Mouse (Mus musculus) heart, postnatal 0 days (tissue): ENCODE results near the gene Klhl18. TPM values are rescaled to one million over a fixed set of nuclear protein-coding genes. Genes with fewer than 3 reads are reported as not detected.
A peak's percentile ranks its signal among the peaks of the same experiment; 100 is the strongest.
"Not testable (repeated sequence)": the region's sequence is repeated elsewhere in the genome, so short reads cannot be mapped to it uniquely, and the experiment has no call there.

Experiments
- ATAC-seq: fragments of 200-750 bp; cut with Nextera tagmentation; 2 replicates; pipeline ENCODE4 v1.8.0; 2017; ENCODE audit warnings: low read depth, moderate number of reproducible peaks, moderate library complexity; ENCODE audit not compliant: insufficient read depth
- DNase-seq: peaks from one replicate; pipeline ENCODE4 v3.0.0-alpha.2; 2016; ENCODE audit warnings: low spot score
- H3K27ac ChIP-seq: fragments of 300-500 bp; sonication (generic); 2 replicates; pipeline ENCODE4 v1.5.1; 2014; ENCODE audit warnings: low read depth, mild to moderate bottlenecking
- H3K27me3 ChIP-seq: fragments of 300-500 bp; sonication (generic); 2 replicates; pipeline ENCODE4 v1.6.1; 2014; ENCODE audit warnings: low read length, mixed read lengths; ENCODE audit not compliant: control insufficient read depth, insufficient read depth
- H3K36me3 ChIP-seq: fragments of 300-500 bp; sonication (generic); replicated peaks from 2 replicates; pipeline ENCODE4 v1.6.1; 2014; ENCODE audit warnings: low read length, mixed read lengths; ENCODE audit not compliant: control insufficient read depth, insufficient read depth
- H3K4me1 ChIP-seq: fragments of 300-500 bp; sonication (generic); 2 replicates; pipeline ENCODE4 v1.6.1; 2014; ENCODE audit warnings: antibody characterized with exemption; ENCODE audit not compliant: control insufficient read depth, insufficient read depth
- H3K4me2 ChIP-seq: fragments of 300-500 bp; sonication (generic); 2 replicates; pipeline ENCODE4 v1.6.1; 2014; ENCODE audit warnings: low read depth, mild to moderate bottlenecking, low read length, moderate library complexity
- H3K4me3 ChIP-seq: fragments of 300-500 bp; sonication (generic); 2 replicates; pipeline ENCODE4 v1.5.1; 2014; ENCODE audit warnings: low read depth, low read length
- H3K9ac ChIP-seq: fragments of 300-500 bp; sonication (generic); replicated peaks from 2 replicates; pipeline ENCODE4 v1.6.1; 2014; ENCODE audit warnings: low read depth, low read length, mixed read lengths
- H3K9me3 ChIP-seq: fragments of 300-500 bp; sonication (generic); replicated peaks from 2 replicates; pipeline ENCODE4 v1.6.1; 2016; ENCODE audit warnings: low read length; ENCODE audit not compliant: control insufficient read depth
- CTCF ChIP-seq: IDR thresholded peaks from 2 replicates; pipeline ENCODE4 v1.5.1; 2016; ENCODE audit warnings: antibody characterized with exemption, control low read depth, low read depth
- EP300 ChIP-seq: IDR thresholded peaks from 2 replicates; pipeline ENCODE4 v1.6.1; 2016; ENCODE audit warnings: antibody characterized with exemption, low read depth
- WGBS: fragments of 180-500 bp; shearing (Covaris S2); extraction: QIAGEN DNeasy Blood & Tissue Kit; methylation state at CpG from one replicate; pipeline ENCODE4 v1.1.7; 2014; 5-methylcytosine and 5-hydroxymethylcytosine counted together
- polyA plus RNA-seq: library from polyadenylated mRNA; unstranded; fragments of >200 nt; fragmentation: Nextera tagmentation; extraction: Ambion mirVana; gene quantifications from 2 replicates; pipeline ENCODE4 v1.2.1, GENCODE M21; 2015
- total RNA-seq: library from RNA; depleted of rRNA; stranded (reverse); fragments of >200 nt; gene quantifications from 2 replicates; pipeline ENCODE4 v1.2.3, GENCODE M21; 2014; ENCODE audit warnings: low replicate concordance

The Klhl18 gene
- total and polyA plus RNA-seq, 2 experiments from 2014 or later = 4.3 to 6.6 TPM

DNA sequence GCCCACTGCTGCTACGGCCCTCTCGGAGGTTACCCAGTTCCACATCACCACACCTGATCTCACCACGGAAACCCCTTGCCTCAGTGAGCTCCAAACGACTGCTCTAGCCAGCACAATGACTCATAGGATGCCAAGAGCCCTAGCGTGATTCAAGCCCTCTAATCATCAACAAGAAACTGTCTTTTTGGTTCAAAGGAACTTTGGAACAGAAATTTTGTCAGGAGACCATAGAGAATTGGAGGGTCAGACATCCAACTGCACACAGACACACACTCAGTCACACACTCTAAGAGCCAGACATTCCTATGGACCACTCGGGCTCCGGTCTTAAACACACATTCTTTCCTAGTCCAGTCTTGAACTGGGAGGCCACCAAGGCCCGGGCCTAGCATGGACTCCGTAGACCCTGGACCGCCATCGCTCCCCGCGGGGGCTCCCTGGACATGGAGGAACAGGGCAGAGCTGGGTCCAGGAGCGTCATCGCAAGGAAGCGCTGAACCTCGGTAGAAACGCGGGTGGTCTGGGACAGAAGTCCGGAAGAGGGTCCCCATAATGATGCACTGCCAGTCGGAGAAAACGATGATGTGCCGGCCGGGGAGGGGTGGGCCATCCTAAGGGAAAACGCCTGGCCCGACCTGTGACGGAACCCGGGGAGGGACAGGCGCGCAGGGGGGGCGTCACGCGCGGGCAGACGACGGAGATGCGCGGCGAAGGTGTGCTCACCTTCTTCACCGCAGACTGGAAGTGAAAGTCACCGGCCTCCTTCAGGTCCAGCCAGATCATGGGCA lies 69.0 kb downstream of the Klhl18 start:
- TF ChIP-seq EP300 = no peak
- no peak for TF ChIP-seq CTCF
- Histone ChIP-seq H3K9ac (peak overlapping the region; percentile 77), H3K4me3 (peak overlapping the region; percentile 87), H3K9me3 (no peaks in the 10 kb centered on the region), H3K36me3 (no peaks in the 10 kb centered on the region), H3K27me3 (no peaks in the 10 kb centered on the region), H3K4me2 (peak overlapping the region; percentile 79), H3K4me1 (peaks cover 11% of the 10 kb centered on the region), H3K27ac (peak overlapping the region; percentile 87)
- DNase-seq (peak; percentile 39), ATAC-seq (peak; percentile 34)
- WGBS = 2% methylated on average over 41 of the region's 41 CpGs

DNA sequence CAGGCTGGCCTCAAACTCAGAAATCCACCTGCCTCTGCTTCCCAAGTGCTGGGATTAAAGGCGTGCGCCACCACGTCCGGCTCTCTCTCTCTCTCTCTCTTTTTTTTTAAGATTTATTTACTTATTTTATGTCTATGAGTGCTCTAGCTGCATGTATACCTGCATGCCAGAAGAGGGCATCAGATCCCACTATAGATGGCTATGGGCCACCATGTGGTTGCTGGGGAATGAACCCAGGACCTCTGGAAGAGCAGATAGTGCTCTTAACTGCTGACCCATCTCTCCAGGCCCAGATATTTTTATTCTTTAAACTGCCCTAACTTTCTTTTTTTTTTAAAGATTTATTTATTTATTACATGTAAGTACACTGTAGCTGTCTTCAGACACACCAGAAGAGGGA lies 73.3 kb downstream of the Klhl18 start:
- not testable (repeated sequence) for H3K9ac ChIP-seq, H3K4me3 ChIP-seq, H3K27ac ChIP-seq, ATAC-seq, H3K27me3 ChIP-seq, H3K36me3 ChIP-seq, H3K4me1 ChIP-seq, H3K9me3 ChIP-seq, DNase-seq, H3K4me2 ChIP-seq
- WGBS = 83% methylated on average over 4 of the region's 4 CpGs

DNA sequence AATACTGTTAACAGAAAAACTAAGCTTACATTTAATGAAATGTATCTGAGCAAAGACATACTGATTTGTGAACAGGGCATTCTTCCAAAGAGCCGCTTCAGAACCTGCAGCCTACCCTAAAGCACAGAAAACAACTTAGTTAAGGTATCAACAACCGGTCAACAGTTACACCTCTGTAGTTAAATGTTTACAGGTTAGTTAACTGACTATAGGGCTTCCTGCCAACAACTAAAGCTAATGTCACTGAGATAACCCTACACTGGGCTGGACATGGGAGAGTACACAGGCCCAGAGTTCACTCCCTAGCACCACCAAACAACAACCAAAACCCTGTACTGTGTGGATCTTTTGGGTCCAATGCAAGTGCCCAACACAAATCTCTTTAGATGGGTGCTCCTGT lies 73.8 kb downstream of the Klhl18 start:
- Histone ChIP-seq H3K4me3 (no peak overlapping the region), H3K27ac (no peak overlapping the region), H3K4me2 (no peak overlapping the region), H3K9ac (no peak overlapping the region), H3K4me1 (peaks cover 6% of the 10 kb centered on the region), H3K36me3 (peaks cover 4% of the 10 kb centered on the region), H3K27me3 (no peaks in the 10 kb centered on the region), H3K9me3 (no peaks in the 10 kb centered on the region)
- ATAC-seq (no peak), DNase-seq (no peak)
- WGBS = 85% methylated on average over 2 of the region's 2 CpGs
- TF ChIP-seq CTCF (no peak), EP300 (no peak)

- ATAC-seq (peak; percentile 71), DNase-seq (no peak)
- H3K27me3 ChIP-seq = no peaks in the 10 kb centered on the region
- TF ChIP-seq CTCF (no peak), EP300 (no peak)
- no peak overlapping the region for H3K27ac ChIP-seq
- H3K9ac ChIP-seq = no peak overlapping the region
- WGBS = 56% methylated on average over 5 of the region's 5 CpGs
- no peaks in the 10 kb centered on the region for H3K4me1 ChIP-seq
- H3K9me3 ChIP-seq = no peaks in the 10 kb centered on the region
- no peak overlapping the region for H3K4me2 ChIP-seq
- no peak overlapping the region for H3K4me3 ChIP-seq
- peaks cover 17% of the 10 kb centered on the region for H3K36me3 ChIP-seq
Measured at GRCm38 (mm10) chr9:110400650-110401049, 75.8 kb downstream of the Klhl18 start.

DNA sequence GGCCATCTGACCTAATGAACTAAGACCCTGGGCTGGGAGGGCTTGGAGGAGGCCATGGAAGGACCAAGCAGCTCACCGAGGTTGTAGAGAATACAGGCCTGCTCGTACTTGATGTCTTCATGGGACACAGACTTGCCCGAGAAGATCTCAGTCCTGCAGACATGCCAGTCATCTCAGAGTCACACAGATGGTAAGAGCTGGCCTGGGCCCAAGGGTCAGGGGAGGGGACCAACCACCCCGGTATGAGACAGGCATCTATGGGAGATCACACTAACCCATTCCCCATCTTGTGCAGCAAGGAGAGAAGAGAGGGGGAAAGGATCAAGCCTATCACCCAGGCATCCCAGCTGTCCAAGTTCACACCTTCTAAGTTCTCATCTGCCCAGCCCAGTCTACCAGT lies 83.2 kb downstream of the Klhl18 start:
- peaks cover 83% of the 10 kb centered on the region for H3K36me3 ChIP-seq
- ATAC-seq (no peak), DNase-seq (no peak)
- no peak overlapping the region for H3K4me3 ChIP-seq
- no peaks in the 10 kb centered on the region for H3K27me3 ChIP-seq
- TF ChIP-seq EP300 (no peak), CTCF (no peak)
- no peaks in the 10 kb centered on the region for H3K9me3 ChIP-seq
- H3K9ac ChIP-seq = no peak overlapping the region
- 89% methylated on average over 4 of the region's 4 CpGs for WGBS
- no peak overlapping the region for H3K27ac ChIP-seq
- H3K4me1 ChIP-seq = no peaks in the 10 kb centered on the region
- H3K4me2 ChIP-seq = no peak overlapping the region

- ATAC-seq (no peak), DNase-seq (no peak)
- H3K9ac ChIP-seq = no peak overlapping the region
- no peaks in the 10 kb centered on the region for H3K4me1 ChIP-seq
- H3K36me3 ChIP-seq = peaks cover 92% of the 10 kb centered on the region
- 77% methylated on average over 3 of the region's 3 CpGs for WGBS
- no peak overlapping the region for H3K27ac ChIP-seq
- no peak overlapping the region for H3K4me2 ChIP-seq
- no peak overlapping the region for H3K4me3 ChIP-seq
- H3K9me3 ChIP-seq = no peaks in the 10 kb centered on the region
- no peaks in the 10 kb centered on the region for H3K27me3 ChIP-seq
- TF ChIP-seq CTCF = no peak
- no peak for TF ChIP-seq EP300
Measured at GRCm38 (mm10) chr9:110390843-110391242, 85.7 kb downstream of the Klhl18 start.
